Mouse (Mus musculus) gonadal fat pad, adult 2 months (tissue): Measurements from ENCODE around the gene Bpi. TPM values are rescaled to one million over a fixed set of nuclear protein-coding genes. Genes with fewer than 3 reads are reported as not detected.

Experiments used
- DNase-seq: peaks from one replicate; pipeline ENCODE4 v3.0.0-alpha.2; 2012; ENCODE audit warnings: low read depth
- polyA plus RNA-seq: library from polyadenylated mRNA; depleted of rRNA; stranded (reverse); fragments of >200 nt; gene quantifications from 2 replicates; pipeline ENCODE4 v1.2.3, GENCODE M21; 2012; rRNA removed

The Bpi gene
- polyA plus RNA-seq, 1 experiment = 75.2 TPM

- no peak for DNase-seq
These were observed 27.8 kb downstream of the Bpi start for GRCm38 (mm10) chr2:158285655-158286054.

DNA sequence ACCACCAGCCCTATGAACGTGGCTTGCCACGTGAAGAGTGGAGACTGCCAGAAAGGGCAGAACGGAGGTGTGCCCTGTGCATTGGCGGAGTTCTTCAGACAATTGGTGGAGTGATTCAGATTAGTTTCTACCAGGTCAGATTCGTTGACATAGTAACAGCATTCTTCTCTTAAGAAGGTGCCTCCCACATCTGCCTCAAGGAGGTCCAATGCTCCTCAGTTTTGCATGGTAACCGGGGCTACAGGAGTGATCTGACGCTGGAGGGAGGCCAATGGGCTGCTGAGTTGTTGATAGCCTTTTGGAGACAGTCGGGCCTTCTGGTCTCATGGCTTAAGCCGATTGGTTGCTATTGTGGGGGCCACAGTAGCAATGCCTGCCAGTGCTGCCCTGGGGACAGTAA lies 37.8 kb downstream of the Bpi start:
- no peak for DNase-seq

DNA sequence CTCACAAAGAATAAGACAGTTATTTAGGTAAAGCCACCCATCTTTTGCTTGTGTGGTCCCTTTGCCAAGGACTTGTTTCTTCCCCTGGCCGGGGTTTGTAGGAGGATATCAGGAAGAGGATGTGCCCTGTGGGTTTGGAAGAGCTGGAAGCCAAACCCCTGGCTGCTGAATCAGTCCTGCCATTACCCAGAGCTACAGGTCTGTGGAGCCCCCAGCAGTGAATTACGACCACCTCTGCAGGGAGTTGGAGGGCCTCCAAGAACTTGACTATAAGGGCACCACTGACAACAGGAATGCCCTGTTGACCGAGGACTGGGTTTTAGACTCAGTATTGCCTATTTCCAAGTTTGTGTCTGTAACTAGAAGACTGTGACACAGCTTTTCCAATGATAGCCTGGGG lies 41.3 kb downstream of the Bpi start:
- DNase-seq = no peak

DNA sequence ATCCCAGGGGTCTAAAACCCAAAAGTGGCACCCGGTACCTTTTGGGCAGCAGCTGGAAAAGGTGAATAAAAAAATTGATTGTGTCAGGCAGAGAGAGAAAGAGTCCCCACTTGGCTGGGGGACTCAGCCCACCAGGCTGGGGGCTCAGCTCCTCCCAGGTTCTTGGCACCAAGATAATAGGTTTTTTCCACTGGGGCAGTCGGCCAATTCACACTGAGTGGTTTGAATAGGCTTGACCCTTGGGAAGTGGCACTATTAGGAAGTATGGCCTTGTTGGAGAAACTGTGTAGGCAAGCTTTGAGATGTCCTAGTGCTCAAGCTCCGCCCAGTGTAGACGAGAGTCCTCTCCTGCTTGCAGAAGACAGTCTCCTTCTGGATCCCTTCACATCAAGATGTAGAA lies 41.8 kb downstream of the Bpi start:
- DNase-seq = no peak

DNA sequence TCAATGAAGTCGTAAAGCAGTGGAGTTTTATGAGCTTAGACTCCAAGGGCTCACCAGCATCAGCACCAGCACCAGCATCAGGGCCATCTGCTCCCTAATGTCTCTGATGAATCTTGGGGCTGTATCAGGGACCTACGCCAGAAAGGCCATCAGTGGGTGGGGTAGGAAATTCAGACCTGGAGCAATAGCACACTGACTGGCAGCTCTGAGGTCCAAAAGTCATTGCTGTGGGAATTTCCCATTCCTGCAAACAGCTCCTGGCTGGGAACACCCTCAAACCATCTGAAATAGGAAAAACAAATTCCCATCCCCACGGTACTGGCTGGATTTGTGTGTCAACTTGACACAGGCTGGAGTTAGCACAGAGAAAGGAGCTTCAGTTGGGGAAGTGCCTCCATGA lies 44.9 kb downstream of the Bpi start:
- no peak for DNase-seq

GRCm38 (mm10) chr2:158305948-158306695 lies 48.2 kb downstream of the Bpi start, which contains the start of gene Lbp:
Gene Lbp, plus strand, starts transcription at chr2:158306493.
- peak; percentile 23 for DNase-seq

GRCm38 (mm10) chr2:158306696-158307049 lies 48.8 kb downstream of the Bpi start:
- no peak for DNase-seq

GRCm38 (mm10) chr2:158308276-158308675 lies 50.4 kb downstream of the Bpi start:
- DNase-seq = no peak

DNA sequence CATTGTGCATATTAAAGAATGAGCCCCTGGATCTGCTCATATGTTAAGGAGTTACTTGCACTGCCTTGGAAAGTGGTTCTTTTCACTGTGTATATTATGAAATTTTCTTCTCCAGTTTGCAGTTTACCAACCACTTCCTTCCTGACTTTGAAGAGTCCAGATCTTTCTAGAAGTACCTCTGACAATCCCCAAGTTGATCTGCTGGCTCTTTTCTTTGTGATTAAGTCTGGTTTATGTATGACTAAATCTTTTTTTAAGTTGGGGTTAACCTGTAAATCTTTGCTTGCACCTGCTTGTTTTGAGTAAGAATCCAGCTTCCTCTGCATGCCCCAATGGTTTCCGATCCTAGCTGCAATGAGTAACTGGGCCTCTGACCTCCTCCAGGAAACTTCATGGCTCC lies 55.2 kb downstream of the Bpi start:
- DNase-seq = no peak

DNA sequence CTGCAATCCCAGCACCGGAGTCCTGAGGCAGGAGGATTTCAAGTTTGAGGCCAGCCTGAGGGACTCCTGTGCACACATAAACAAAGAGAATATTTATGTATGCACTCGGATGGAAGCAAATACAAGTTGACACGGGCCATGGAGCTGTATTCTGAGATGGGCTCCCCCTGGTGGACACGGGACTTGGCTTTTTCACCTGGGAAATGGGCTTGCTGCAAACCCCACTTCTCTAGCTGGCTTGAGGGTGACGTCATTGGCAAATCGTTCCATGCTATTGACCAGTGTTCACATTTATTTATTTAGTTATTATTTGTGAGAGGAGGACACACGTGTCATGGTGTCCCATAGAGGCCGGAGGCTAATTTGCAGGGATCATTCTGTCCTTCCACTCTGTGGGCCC lies 58.5 kb downstream of the Bpi start:
- no peak for DNase-seq

DNA sequence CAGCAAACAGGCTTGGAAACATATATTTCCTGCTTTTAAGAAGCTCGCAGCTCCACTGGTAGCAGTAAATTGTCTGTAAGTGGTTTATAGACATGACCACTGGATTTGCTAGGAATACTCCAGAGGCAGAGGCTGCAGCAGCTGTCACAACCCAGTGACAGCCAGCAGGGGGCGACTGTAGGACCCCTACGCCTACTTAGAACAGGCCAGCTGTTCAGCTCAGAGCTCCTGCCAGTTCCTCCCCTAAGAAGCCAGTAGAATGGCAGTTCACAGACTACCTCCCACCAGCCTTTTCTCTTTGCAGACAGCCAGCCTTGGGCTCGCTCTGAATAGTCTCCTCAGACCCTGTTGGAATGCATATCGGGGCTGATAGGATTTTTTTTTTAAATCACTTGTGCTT lies 59.1 kb downstream of the Bpi start:
- no peak for DNase-seq

- no peak for DNase-seq
These were observed 63.7 kb downstream of the Bpi start for GRCm38 (mm10) chr2:158321596-158321995.

- DNase-seq = no peak
These were observed 65.0 kb downstream of the Bpi start for GRCm38 (mm10) chr2:158322845-158323244.

- DNase-seq = no peak
These were observed 66.8 kb downstream of the Bpi start for GRCm38 (mm10) chr2:158324531-158325190.

DNA sequence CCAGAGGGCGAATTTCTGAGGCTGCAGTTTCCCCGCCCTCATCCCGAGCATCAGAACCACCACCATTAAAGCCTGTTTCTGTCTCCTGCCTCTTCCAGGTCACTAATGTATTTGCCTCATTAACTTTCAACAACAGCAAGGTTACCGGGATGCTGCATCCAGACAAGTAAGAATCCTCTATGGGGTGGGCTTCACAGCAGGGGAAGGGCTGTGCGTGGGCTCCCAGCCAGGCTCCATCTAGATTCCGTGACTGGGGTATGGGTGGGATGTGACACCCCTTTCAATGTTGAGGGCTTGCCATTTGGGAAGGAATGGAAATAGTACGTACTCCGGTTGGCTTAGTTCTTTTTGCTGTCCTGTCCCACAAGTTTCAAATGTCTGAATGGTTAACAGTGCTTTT lies 67.7 kb downstream of the Bpi start:
- DNase-seq = no peak

Other genes starting within 250 kb of the Bpi start
- gene Tti1, start 229.7 kb upstream of the Bpi start, polyA plus RNA-seq = 18.7 and 20.0 TPM in 2 replicates
- 16.2 and 18.1 TPM in 2 replicates for gene Rprd1b, start 229.6 kb upstream of the Bpi start, polyA plus RNA-seq
- gene Tgm2, start 111.7 kb upstream of the Bpi start, polyA plus RNA-seq = 173 and 193 TPM in 2 replicates
- gene D630003M21Rik, start 28.9 kb upstream of the Bpi start, polyA plus RNA-seq = 15.4 and 19.9 TPM in 2 replicates
- 177 and 360 TPM in 2 replicates for gene Lbp, start 48.4 kb downstream of the Bpi start, polyA plus RNA-seq
- 12.0 and 19.4 TPM in 2 replicates for gene Snhg11, start 117.5 kb downstream of the Bpi start, polyA plus RNA-seq
- gene Ralgapb, start 151.8 kb downstream of the Bpi start, polyA plus RNA-seq = 30.9 and 31.8 TPM in 2 replicates
- 211 and 252 TPM in 2 replicates for gene Adig, start 244.5 kb downstream of the Bpi start, polyA plus RNA-seq